Mouse (Mus musculus) cerebellum, adult 11-12 months (tissue): Measurements from ENCODE around the gene Tcp10a.
"Not testable (repeated sequence)": the region's sequence is repeated elsewhere in the genome, so short reads cannot be mapped to it uniquely, and the experiment has no call there.

Source experiments
- DNase-seq: peaks from one replicate; pipeline ENCODE4 v3.0.0; 2022

Gene Tcp10a

DNA sequence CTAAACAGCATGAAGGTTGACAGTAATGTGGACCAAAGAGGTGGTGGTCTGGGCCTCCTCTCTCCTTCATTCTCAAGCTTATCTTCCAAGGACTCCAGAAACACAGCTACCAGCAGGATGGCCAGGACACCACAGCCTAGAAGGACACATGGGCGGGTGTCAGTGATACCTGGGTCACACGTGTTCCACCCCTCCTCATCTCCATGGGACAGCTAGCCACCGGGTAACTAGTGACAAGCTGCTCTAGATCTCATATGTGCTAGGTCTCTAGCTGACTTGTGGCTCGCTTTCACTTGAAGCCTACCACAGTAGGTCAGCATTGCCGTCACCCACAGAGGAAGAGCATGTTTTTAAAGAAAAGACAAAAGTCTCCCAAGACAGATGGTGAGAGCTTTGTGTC, 47.4 kb downstream of the Tcp10a start, which contains the start of gene Gm49630:
Gene Gm49630 (minus strand): TSS at position 101 of the 400 bp plus-strand sequence.
- not testable (repeated sequence) for DNase-seq

DNA sequence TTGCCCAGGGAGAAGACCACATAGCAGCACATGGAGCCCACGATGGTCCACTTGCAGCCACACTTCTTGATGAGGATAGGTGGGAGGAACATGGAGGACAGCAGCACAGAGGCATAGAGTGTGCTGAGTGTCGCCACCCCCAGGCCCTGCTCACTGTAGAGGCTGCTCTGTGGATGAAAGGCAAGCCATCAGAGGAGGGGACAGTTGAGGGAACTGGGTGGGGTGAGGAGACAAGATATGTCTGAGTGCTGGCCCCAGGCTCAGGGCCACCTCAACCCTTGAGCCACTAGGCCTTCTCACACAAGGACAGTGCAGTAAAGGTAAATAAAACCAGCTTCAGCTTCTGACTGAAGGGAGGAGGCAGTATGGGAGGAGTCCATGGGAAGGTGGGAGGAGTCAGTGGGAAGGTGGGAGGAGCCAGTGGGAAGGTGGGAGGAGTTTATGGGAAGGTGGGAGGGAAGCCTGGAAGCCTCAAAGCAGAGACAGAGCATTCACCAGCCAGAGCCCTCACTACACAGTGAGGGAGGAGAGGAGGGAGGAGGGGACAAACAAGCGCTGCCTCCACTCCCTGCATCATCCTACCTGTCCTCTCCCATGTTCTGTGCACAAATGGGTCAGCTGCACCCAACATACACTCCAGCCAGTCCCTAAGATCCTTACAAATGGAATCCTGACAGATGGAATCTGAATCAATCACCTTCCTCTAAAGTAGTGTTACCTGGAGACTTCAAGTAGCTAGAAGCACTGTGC, 52.7 kb downstream of the Tcp10a start:
- DNase-seq, result not testable (repeated sequence)

GRCm38 (mm10) chr17:7377907-7378306, 53.5 kb downstream of the Tcp10a start:
- not testable (repeated sequence) for DNase-seq

- DNase-seq, result not testable (repeated sequence)
These were observed 58.3 kb downstream of the Tcp10a start for GRCm38 (mm10) chr17:7382711-7383110.

- not testable (repeated sequence) for DNase-seq
These were observed 59.0 kb downstream of the Tcp10a start for GRCm38 (mm10) chr17:7383167-7384143.

DNA sequence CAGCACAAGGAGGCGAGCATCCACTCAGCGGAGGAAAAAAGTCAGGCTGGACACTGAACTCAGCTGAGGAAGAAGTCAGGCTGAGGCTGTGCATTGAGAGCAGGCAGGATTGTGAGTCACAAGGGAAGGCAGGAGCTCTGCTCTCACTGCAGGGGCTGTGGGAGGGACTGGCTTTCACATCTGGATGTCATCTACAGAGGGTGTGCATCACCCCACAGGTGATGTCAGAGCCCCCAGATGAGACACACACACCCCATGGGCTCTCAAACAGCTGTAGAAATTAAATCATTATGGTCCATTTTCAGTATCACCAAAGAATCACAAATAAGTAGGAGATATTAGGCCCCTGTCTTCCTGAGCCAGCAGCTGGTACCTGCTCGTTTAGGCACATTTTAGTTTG, 60.9 kb downstream of the Tcp10a start, which contains the start of gene Unc93a2:
Gene Unc93a2 (minus strand): TSS at position 101 of the 400 bp plus-strand sequence.
- DNase-seq, result not testable (repeated sequence)

GRCm38 (mm10) chr17:7386016-7386415, 61.6 kb downstream of the Tcp10a start:
- not testable (repeated sequence) for DNase-seq

DNA sequence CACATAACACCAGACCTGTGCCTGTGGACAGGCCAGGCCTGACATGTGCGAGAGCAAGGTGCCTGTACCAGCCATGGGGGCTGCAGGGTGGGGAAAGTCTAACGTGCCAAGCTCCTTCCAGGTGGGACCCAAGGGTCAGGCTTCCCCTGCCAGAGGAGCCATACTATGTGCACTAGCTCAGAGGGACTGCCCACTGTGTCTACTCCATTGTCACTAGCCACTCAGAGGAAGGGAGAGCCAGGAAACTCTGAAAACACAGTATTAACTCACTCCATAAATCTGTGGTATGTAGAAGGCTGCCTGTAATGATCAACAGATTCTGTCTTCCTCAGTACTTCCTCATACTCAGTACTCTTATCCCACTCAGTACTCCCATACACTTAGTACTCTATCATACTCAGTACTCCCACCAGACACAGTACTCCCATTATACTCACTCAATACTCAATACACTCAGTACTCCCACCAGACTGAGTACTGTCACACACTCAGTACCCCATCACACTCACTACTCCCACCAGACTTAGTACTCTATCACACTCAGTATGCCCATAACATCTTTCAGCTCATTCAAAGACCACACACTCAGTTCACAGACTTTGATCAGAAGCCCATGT, 64.0 kb downstream of the Tcp10a start:
- DNase-seq, result not testable (repeated sequence)

DNA sequence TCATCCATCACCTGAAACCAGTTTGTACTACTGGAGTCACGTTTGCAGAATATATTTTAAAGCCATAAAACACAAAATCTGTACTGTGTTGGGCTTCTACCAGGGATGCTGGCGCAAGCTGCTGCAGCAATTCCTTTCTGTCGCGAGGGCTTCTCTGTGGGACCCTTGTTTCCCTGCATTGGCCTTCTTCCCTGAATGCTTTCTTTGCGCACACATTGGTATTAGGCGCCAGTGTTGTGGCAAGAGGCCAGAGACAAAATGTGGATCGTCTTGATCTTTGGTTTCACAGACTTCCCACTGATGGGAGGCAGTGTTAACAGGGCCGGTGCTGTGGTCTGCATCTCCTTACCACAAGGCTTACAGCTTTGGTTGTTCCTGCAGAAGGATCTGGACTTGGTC, 64.5 kb downstream of the Tcp10a start:
- DNase-seq, result not testable (repeated sequence)

GRCm38 (mm10) chr17:7389898-7390297, 65.5 kb downstream of the Tcp10a start:
- DNase-seq, result not testable (repeated sequence)

GRCm38 (mm10) chr17:7395116-7395515, 70.7 kb downstream of the Tcp10a start:
- not testable (repeated sequence) for DNase-seq
